Mouse (Mus musculus) bone marrow macrophage, adult 2 months (primary cell): ENCODE measurements around the gene Lgi4. TPM values are rescaled to one million over a fixed set of nuclear protein-coding genes. Genes with fewer than 3 reads are reported as not detected.

ENCODE experiments used
- H3K27ac ChIP-seq: 2 replicates; pipeline ENCODE4 v1.5.1; 2012; ENCODE audit warnings: low read depth, low read length; ENCODE audit not compliant: insufficient read depth
- H3K4me1 ChIP-seq: 2 replicates; pipeline ENCODE4 v1.6.1; 2012; ENCODE audit warnings: low read length; ENCODE audit not compliant: control insufficient read depth, insufficient read depth
- H3K4me3 ChIP-seq: 2 replicates; pipeline ENCODE4 v1.5.1; 2012; ENCODE audit warnings: mild to moderate bottlenecking, low read length, moderate library complexity; ENCODE audit not compliant: insufficient read depth
- CTCF ChIP-seq: IDR thresholded peaks from 2 replicates; pipeline ENCODE4 v1.5.1; 2012; ENCODE audit warnings: low read depth, mild to moderate bottlenecking, low read length, moderate library complexity
- POLR2A ChIP-seq: IDR thresholded peaks from 2 replicates; pipeline ENCODE4 v1.6.1; 2012; ENCODE audit warnings: mild to moderate bottlenecking, low read depth, low read length, borderline replicate concordance
- polyA plus RNA-seq: library from polyadenylated mRNA; stranded (reverse); fragments of >200 nt; gene quantifications from 2 replicates; pipeline ENCODE4 v1.2.4, GENCODE M21; 2012; ENCODE audit not compliant: missing spikeins, insufficient read depth, insufficient read length

The Lgi4 gene
- polyA plus RNA-seq, 1 experiment = 0.78 TPM

- H3K4me3 ChIP-seq = no peak overlapping the region
- no peak overlapping the region for H3K27ac ChIP-seq
- H3K4me1 ChIP-seq = peaks cover 15% of the 10 kb centered on the region
- TF ChIP-seq CTCF = no peak
- TF ChIP-seq POLR2A = no peak
Observed at GRCm38 (mm10) chr7:31082831-31083588, 23.9 kb downstream of the Lgi4 start.

GRCm38 (mm10) chr7:31084140-31084539 is 25.0 kb downstream of the Lgi4 start:
- Histone ChIP-seq H3K27ac (no peak overlapping the region), H3K4me1 (peaks cover 19% of the 10 kb centered on the region), H3K4me3 (no peak overlapping the region)
- TF ChIP-seq POLR2A (no peak), CTCF (no peak)

- peaks cover 28% of the 10 kb centered on the region for H3K4me1 ChIP-seq
- no peak overlapping the region for H3K27ac ChIP-seq
- no peak overlapping the region for H3K4me3 ChIP-seq
- TF ChIP-seq CTCF (no peak), POLR2A (no peak)
Observed at GRCm38 (mm10) chr7:31085171-31085570, 26.0 kb downstream of the Lgi4 start.

GRCm38 (mm10) chr7:31086175-31086755 is 27.1 kb downstream of the Lgi4 start:
- TF ChIP-seq CTCF = no peak
- no peak for TF ChIP-seq POLR2A
- Histone ChIP-seq H3K27ac (no peak overlapping the region), H3K4me3 (no peak overlapping the region), H3K4me1 (peaks cover 28% of the 10 kb centered on the region)

GRCm38 (mm10) chr7:31087262-31087661 is 28.1 kb downstream of the Lgi4 start:
- no peak overlapping the region for H3K27ac ChIP-seq
- TF ChIP-seq POLR2A (no peak), CTCF (no peak)

GRCm38 (mm10) chr7:31088206-31088605 is 29.1 kb downstream of the Lgi4 start:
- TF ChIP-seq POLR2A = no peak

More at GRCm38 (mm10) chr7:31087262-31087661, 28.1 kb downstream of the Lgi4 start:
- Histone ChIP-seq H3K4me1 (peaks cover 28% of the 10 kb centered on the region), H3K4me3 (no peak overlapping the region)

GRCm38 (mm10) chr7:31089721-31090120 is 30.6 kb downstream of the Lgi4 start:
- Histone ChIP-seq H3K27ac (peak overlapping the region; percentile 72), H3K4me1 (peaks cover 28% of the 10 kb centered on the region), H3K4me3 (no peak overlapping the region)
- TF ChIP-seq CTCF (no peak), POLR2A (no peak)

More at GRCm38 (mm10) chr7:31088206-31088605, 29.1 kb downstream of the Lgi4 start:
- H3K4me3 ChIP-seq = no peak overlapping the region
- H3K27ac ChIP-seq = no peak overlapping the region
- H3K4me1 ChIP-seq = peaks cover 28% of the 10 kb centered on the region

GRCm38 (mm10) chr7:31094774-31095501 is 35.8 kb downstream of the Lgi4 start:
- peaks cover 3% of the 10 kb centered on the region for H3K4me1 ChIP-seq
- TF ChIP-seq CTCF (no peak), POLR2A (no peak)

GRCm38 (mm10) chr7:31096892-31097564 is 37.9 kb downstream of the Lgi4 start:
- peaks cover 6% of the 10 kb centered on the region; the same call in 1 of the 2 replicates for H3K4me1 ChIP-seq
- H3K27ac ChIP-seq = no peak overlapping the region
- no peak overlapping the region for H3K4me3 ChIP-seq
- TF ChIP-seq CTCF (no peak), POLR2A (no peak)

More at GRCm38 (mm10) chr7:31094774-31095501, 35.8 kb downstream of the Lgi4 start:
- H3K4me3 ChIP-seq = no peak overlapping the region
- H3K27ac ChIP-seq = no peak overlapping the region

GRCm38 (mm10) chr7:31097583-31098248 is 38.6 kb downstream of the Lgi4 start:
- Histone ChIP-seq H3K4me1 (peaks cover 6% of the 10 kb centered on the region; the same call in 1 of the 2 replicates), H3K4me3 (no peak overlapping the region), H3K27ac (no peak overlapping the region)
- TF ChIP-seq CTCF (peak; percentile 88), POLR2A (no peak)
